ENCODE assay signal across 18 mouse cellular contexts in genomic region chr8:110502880-110503279, GRCm38 (mm10).
DNase-seq lines count a peak whose midpoint lies in the region; ATAC-seq and TF ChIP-seq lines count a peak whose summit lies in the region.
"Had no signal": no experiment of that assay in that cellular context is flagged by ENCODE, and none has a peak within 500 bp of the region (broad histone marks: within the 10 kb centered on the region; RNA-seq: fewer than 3 reads in every experiment).

No protein-coding gene starts in this region.

- no peak for TF ChIP-seq CTCF in intestine, postnatal 0 days (IDR thresholded peaks at IDR 0.05; ENCODE audit: low read depth)
- no peak for TF ChIP-seq CTCF in E14TG2a.4 (conservative IDR thresholded peaks at IDR 0.05; ENCODE audit: low read length)

- no peak overlapping the region for H3K27ac ChIP-seq in intestine, embryonic 15.5 days
- H3K27ac ChIP-seq in intestine, postnatal 0 days (ENCODE audit: low read depth, low read length), result no peak overlapping the region
- H3K27ac ChIP-seq in embryonic facial prominence, embryonic 13.5 days, result no peak overlapping the region
- H3K27ac ChIP-seq in liver, embryonic 13.5 days, result no peak overlapping the region
- H3K27ac ChIP-seq in midbrain, embryonic 15.5 days, result no peak overlapping the region
- H3K27ac ChIP-seq: gastrocnemius, adult 2 months; heart, adult 2 months; hindbrain, embryonic 12.5 days had no signal

- 0 out of 2 replicates have a peak, but pooled peaks have one; percentile 28 for ATAC-seq in intestine, embryonic 15.5 days
- no peak for ATAC-seq in intestine, postnatal 0 days
- ATAC-seq in embryonic facial prominence, embryonic 13.5 days (ENCODE audit: insufficient number of reproducible peaks, insufficient read depth, low FRiP score, low TSS enrichment, low read depth), result no peak
- peak; percentile 60 for ATAC-seq in liver, embryonic 13.5 days (ENCODE audit: low read depth)
- ATAC-seq in midbrain, embryonic 15.5 days (replicated peaks), result no peak
- ATAC-seq: forebrain, embryonic 16.5 days had no signal

- no peaks in the 10 kb centered on the region for H3K36me3 ChIP-seq in intestine, embryonic 15.5 days
- no peaks in the 10 kb centered on the region for H3K36me3 ChIP-seq in intestine, postnatal 0 days (ENCODE audit: control insufficient read depth, insufficient read depth)
- H3K36me3 ChIP-seq in E14TG2a.4 (ENCODE audit: insufficient read depth, low read length), result peaks cover 6% of the 10 kb centered on the region
- no peaks in the 10 kb centered on the region for H3K36me3 ChIP-seq in embryonic facial prominence, embryonic 13.5 days
- no peaks in the 10 kb centered on the region for H3K36me3 ChIP-seq in liver, embryonic 13.5 days
- H3K36me3 ChIP-seq in midbrain, embryonic 15.5 days (replicated peaks), result no peaks in the 10 kb centered on the region
- H3K36me3 ChIP-seq: hindbrain, embryonic 12.5 days had no signal

- 15% methylated on average over 10 of the region's 10 CpGs for WGBS in intestine, embryonic 15.5 days
- 19% methylated on average over 10 of the region's 10 CpGs for WGBS in intestine, postnatal 0 days
- 16% methylated on average over 10 of the region's 10 CpGs for WGBS in embryonic facial prominence, embryonic 13.5 days
- WGBS in liver, embryonic 13.5 days (ENCODE audit: insufficient replicate concordance), result 11% methylated on average over 10 of the region's 10 CpGs
- WGBS in midbrain, embryonic 15.5 days, result 22% methylated on average over 10 of the region's 10 CpGs

- H3K4me2 ChIP-seq in intestine, embryonic 15.5 days (replicated peaks), result peak overlapping the region; percentile 22
- H3K4me2 ChIP-seq in intestine, postnatal 0 days (replicated peaks; ENCODE audit: low read depth), result no peak overlapping the region
- peak overlapping the region; percentile 16 for H3K4me2 ChIP-seq in embryonic facial prominence, embryonic 13.5 days
- H3K4me2 ChIP-seq in liver, embryonic 13.5 days, result peak overlapping the region; percentile 21
- H3K4me2 ChIP-seq in midbrain, embryonic 15.5 days, result no peak overlapping the region
- H3K4me2 ChIP-seq: hindbrain, embryonic 12.5 days; lung, embryonic 14.5 days had no signal

- H3K27me3 ChIP-seq in intestine, embryonic 15.5 days (replicated peaks), result 0 out of 2 replicates have a peak, but pooled peaks cover 2% of the 10 kb centered on the region
- no peaks in the 10 kb centered on the region for H3K27me3 ChIP-seq in intestine, postnatal 0 days (replicated peaks; ENCODE audit: control insufficient read depth, insufficient read depth, low read length)
- no peaks in the 10 kb centered on the region; the same call in 1 of the 2 replicates for H3K27me3 ChIP-seq in E14TG2a.4 (ENCODE audit: insufficient read depth, low read length)
- H3K27me3 ChIP-seq in embryonic facial prominence, embryonic 13.5 days, result 0 out of 2 replicates have a peak, but pooled peaks cover 3% of the 10 kb centered on the region
- H3K27me3 ChIP-seq in liver, embryonic 13.5 days, result no peaks in the 10 kb centered on the region
- no peaks in the 10 kb centered on the region for H3K27me3 ChIP-seq in midbrain, embryonic 15.5 days (replicated peaks)
- H3K27me3 ChIP-seq: hindbrain, embryonic 12.5 days had no signal

- no peaks in the 10 kb centered on the region for H3K9me3 ChIP-seq in intestine, embryonic 15.5 days
- H3K9me3 ChIP-seq in intestine, postnatal 0 days (ENCODE audit: control insufficient read depth), result no peaks in the 10 kb centered on the region
- H3K9me3 ChIP-seq in E14TG2a.4 (ENCODE audit: low read length), result no peaks in the 10 kb centered on the region
- H3K9me3 ChIP-seq in embryonic facial prominence, embryonic 13.5 days, result no peaks in the 10 kb centered on the region
- no peaks in the 10 kb centered on the region for H3K9me3 ChIP-seq in liver, embryonic 13.5 days (replicated peaks)
- H3K9me3 ChIP-seq in midbrain, embryonic 15.5 days, result no peaks in the 10 kb centered on the region
- H3K9me3 ChIP-seq: hindbrain, embryonic 12.5 days had no signal

- H3K9ac ChIP-seq in intestine, embryonic 15.5 days, result no peak overlapping the region
- no peak overlapping the region for H3K9ac ChIP-seq in intestine, postnatal 0 days (ENCODE audit: low read depth, low read length)
- H3K9ac ChIP-seq in embryonic facial prominence, embryonic 13.5 days, result no peak overlapping the region
- no peak overlapping the region for H3K9ac ChIP-seq in liver, embryonic 13.5 days
- H3K9ac ChIP-seq in midbrain, embryonic 15.5 days, result no peak overlapping the region
- H3K9ac ChIP-seq: hindbrain, embryonic 12.5 days; lung, embryonic 14.5 days had no signal

- 0 out of 2 replicates have a peak, but pooled peaks cover 3% of the 10 kb centered on the region for H3K4me1 ChIP-seq in intestine, embryonic 15.5 days (replicated peaks)
- H3K4me1 ChIP-seq in intestine, postnatal 0 days (replicated peaks; ENCODE audit: control insufficient read depth, insufficient read depth, low read length), result no peaks in the 10 kb centered on the region
- H3K4me1 ChIP-seq in E14TG2a.4 (replicated peaks; ENCODE audit: low read depth, low read length), result peaks cover 67% of the 10 kb centered on the region
- no peaks in the 10 kb centered on the region for H3K4me1 ChIP-seq in embryonic facial prominence, embryonic 13.5 days
- H3K4me1 ChIP-seq in liver, embryonic 13.5 days (replicated peaks), result peaks cover 15% of the 10 kb centered on the region
- no peaks in the 10 kb centered on the region for H3K4me1 ChIP-seq in midbrain, embryonic 15.5 days
- H3K4me1 ChIP-seq: hindbrain, embryonic 12.5 days had no signal

- H3K4me3 ChIP-seq in intestine, embryonic 15.5 days (replicated peaks), result no peak overlapping the region
- no peak overlapping the region for H3K4me3 ChIP-seq in intestine, postnatal 0 days (ENCODE audit: low read depth, low read length)
- peak overlapping the region; percentile 27 for H3K4me3 ChIP-seq in E14TG2a.4 (replicated peaks; ENCODE audit: low read length)
- H3K4me3 ChIP-seq in embryonic facial prominence, embryonic 13.5 days, result no peak overlapping the region
- no peak overlapping the region for H3K4me3 ChIP-seq in liver, embryonic 13.5 days (replicated peaks)
- H3K4me3 ChIP-seq in midbrain, embryonic 15.5 days, result no peak overlapping the region
- H3K4me3 ChIP-seq: erythroblast, embryonic 14.5 days; gastrocnemius, adult 2 months; heart, adult 2 months; hindbrain, embryonic 12.5 days had no signal

- no peak for DNase-seq in liver, embryonic 13.5 days
- no peak for DNase-seq in embryo, embryonic 10.5 days (ENCODE audit: low spot score)
- DNase-seq: cerebellum, adult 9-11 months; embryo, embryonic 11 days; gastrocnemius, adult 2 months; heart, adult 2 months; kidney, postnatal 36 days; layer of hippocampus, postnatal 36 days; lung, embryonic 14.5 days; thymus, postnatal 36 days had no signal

Comparison
In these comparisons a context has a peak if more than half of its experiments do, and no peak if none do; other contexts are left out.
1. ATAC-seq: peak in intestine, embryonic 15.5 days (single experiment) and liver, embryonic 13.5 days (single experiment); none in intestine, postnatal 0 days (single experiment), embryonic facial prominence, embryonic 13.5 days (single experiment) and midbrain, embryonic 15.5 days (single experiment).
2. H3K4me2 ChIP-seq: peak in intestine, embryonic 15.5 days (single experiment), embryonic facial prominence, embryonic 13.5 days (single experiment) and liver, embryonic 13.5 days (single experiment); none in intestine, postnatal 0 days (single experiment) and midbrain, embryonic 15.5 days (single experiment).